Mouse (Mus musculus) left cerebral cortex, adult 2 months (tissue): ENCODE data around the gene Hormad2. TPM values are rescaled to one million over a fixed set of nuclear protein-coding genes. Genes with fewer than 3 reads are reported as not detected.

Experiments used
- DNase-seq, 2 experiments: peaks; one replicate each; pipeline ENCODE4 v3.0.0; 2021 to 2022; ENCODE audit warnings: low spot score in 2 of 2, mixed read lengths in 1 of 2; ENCODE audit errors: extremely low spot score in 1 of 2
- H3K27ac ChIP-seq: fragments of 200-600 bp; 2 replicates; pipeline ENCODE4 v1.8.1; 2022
- H3K4me3 ChIP-seq: fragments of 200-600 bp; 2 replicates; pipeline ENCODE4 v1.8.1; 2022
- CTCF ChIP-seq: fragments of 200-600 bp; IDR thresholded peaks from 2 replicates; pipeline ENCODE4 v1.8.1; 2022; ENCODE audit warnings: antibody characterized with exemption, mild to moderate bottlenecking, moderate library complexity
- intact Hi-C: fragments of 180-260 bp; cut with DNase I; formaldehyde crosslinking; loops from one replicate; pipeline ENCODE4 v1.15.1; 2025
- total RNA-seq, 2 experiments: library from RNA; stranded (reverse); gene quantifications; 2 replicates each; pipeline ENCODE4 v1.2.3; 2021

Hormad2 gene
- total RNA-seq, 2 experiments from 2014 or later: not detected

- DNase-seq: no peak
- Histone ChIP-seq H3K4me3 (no peak overlapping the region), H3K27ac (no peak overlapping the region)
- intact Hi-C loops: no loop called here
- TF ChIP-seq CTCF: no peak
These were observed 25.3 kb upstream of the Hormad2 start for GRCm38 (mm10) chr11:4466191-4466590.

GRCm38 (mm10) chr11:4464616-4465015, 23.7 kb upstream of the Hormad2 start:
- DNase-seq: no peak
- H3K4me3 ChIP-seq: no peak overlapping the region
- H3K27ac ChIP-seq: no peak overlapping the region
- intact Hi-C loops: no loop called here
- TF ChIP-seq CTCF: no peak

- intact Hi-C loops: no loop called here
- Histone ChIP-seq H3K27ac (no peak overlapping the region), H3K4me3 (no peak overlapping the region)
- TF ChIP-seq CTCF: no peak
- no peak for DNase-seq
These were observed 23.3 kb upstream of the Hormad2 start for GRCm38 (mm10) chr11:4464186-4464585.

- no peak overlapping the region for H3K27ac ChIP-seq
- no peak for DNase-seq
- no peak for TF ChIP-seq CTCF
- no peak overlapping the region for H3K4me3 ChIP-seq
- intact Hi-C loops: no loop called here
These were observed 22.0 kb upstream of the Hormad2 start for GRCm38 (mm10) chr11:4462868-4463267.

- intact Hi-C loops: no loop called here
- DNase-seq: no peak
- TF ChIP-seq CTCF: no peak
- H3K4me3 ChIP-seq: no peak overlapping the region
- H3K27ac ChIP-seq: no peak overlapping the region
These were observed 20.2 kb upstream of the Hormad2 start for GRCm38 (mm10) chr11:4461154-4461553.

GRCm38 (mm10) chr11:4460615-4461014, 19.7 kb upstream of the Hormad2 start:
- Histone ChIP-seq H3K27ac (no peak overlapping the region), H3K4me3 (no peak overlapping the region)
- intact Hi-C loops: no loop called here
- no peak for TF ChIP-seq CTCF
- DNase-seq: no peak

GRCm38 (mm10) chr11:4454895-4455535, 14.1 kb upstream of the Hormad2 start:
- DNase-seq: no peak
- no peak overlapping the region for H3K4me3 ChIP-seq
- no peak overlapping the region for H3K27ac ChIP-seq
- TF ChIP-seq CTCF: no peak
- intact Hi-C loops: no loop called here

- no peak overlapping the region for H3K27ac ChIP-seq
- intact Hi-C loops: no loop called here
- no peak overlapping the region for H3K4me3 ChIP-seq
- no peak for TF ChIP-seq CTCF
- DNase-seq: no peak
These were observed 11.7 kb upstream of the Hormad2 start for GRCm38 (mm10) chr11:4452467-4453184.

- intact Hi-C loops: no loop called here
- Histone ChIP-seq H3K27ac (no peak overlapping the region), H3K4me3 (no peak overlapping the region)
- TF ChIP-seq CTCF: peak; percentile 71
- peak; percentile 25 to 59 for DNase-seq
These were observed 10.2 kb upstream of the Hormad2 start for GRCm38 (mm10) chr11:4451116-4451515.

GRCm38 (mm10) chr11:4446195-4446868, 5.4 kb upstream of the Hormad2 start:
- H3K4me3 ChIP-seq: no peak overlapping the region
- DNase-seq: no peak
- no peak overlapping the region for H3K27ac ChIP-seq
- intact Hi-C loops: no loop called here
- TF ChIP-seq CTCF: no peak

- intact Hi-C loops: no loop called here
- no peak for DNase-seq
- Histone ChIP-seq H3K27ac (no peak overlapping the region), H3K4me3 (no peak overlapping the region)
- TF ChIP-seq CTCF: no peak
These were observed 1.4 kb upstream of the Hormad2 start for GRCm38 (mm10) chr11:4442280-4442679.

- DNase-seq: no peak
- intact Hi-C loops: loop anchor here (5.0 kb wide), 3 partner anchors 259 to 384 kb away; no protein-coding TSS in a partner anchor
- no peak for TF ChIP-seq CTCF
- Histone ChIP-seq H3K27ac (no peak overlapping the region), H3K4me3 (no peak overlapping the region)
These were observed 2.7 kb downstream of the Hormad2 start for GRCm38 (mm10) chr11:4438211-4438610.
